Mouse (Mus musculus): Measurements from ENCODE around the gene Tuft1. TPM values are rescaled to one million over a fixed set of nuclear protein-coding genes. Genes with fewer than 3 reads are reported as not detected.
"Not testable (repeated sequence)": the region's sequence is repeated elsewhere in the genome, so short reads cannot be mapped to it uniquely, and the experiment has no call there.

Tuft1 gene
- polyA plus RNA-seq, 1 experiment from 2014 or later = 5.6 TPM

DNA sequence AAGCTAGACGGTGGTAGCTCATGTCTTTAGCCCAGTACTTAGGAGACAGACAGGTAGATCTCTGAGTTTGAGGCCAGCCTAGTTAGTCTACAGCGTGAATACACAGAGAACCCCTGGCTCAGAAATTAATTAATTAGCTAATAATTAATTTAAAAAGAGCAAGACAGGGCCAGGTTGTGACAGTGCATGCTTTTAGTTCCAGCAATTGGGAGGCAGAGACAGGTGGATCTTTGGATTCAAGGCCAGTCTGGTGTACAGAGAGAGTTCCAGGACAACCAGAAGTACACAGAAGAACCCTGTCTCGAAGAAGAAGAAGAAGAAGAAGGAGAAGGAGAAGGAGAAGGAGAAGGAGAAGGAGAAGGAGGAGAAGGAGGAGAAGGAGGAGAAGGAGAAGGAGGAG is 30.0 kb upstream of the Tuft1 start:
- H3K9ac ChIP-seq (replicated peaks); H3K4me1 ChIP-seq; ATAC-seq (ENCODE audit: low FRiP score); H3K9me3 ChIP-seq (replicated peaks); H3K4me2 ChIP-seq; H3K27me3 ChIP-seq (replicated peaks); H3K27ac ChIP-seq (replicated peaks); H3K36me3 ChIP-seq; H3K4me3 ChIP-seq (replicated peaks): not testable (repeated sequence)
- 91% methylated on average over 3 of the region's 3 CpGs for WGBS

DNA sequence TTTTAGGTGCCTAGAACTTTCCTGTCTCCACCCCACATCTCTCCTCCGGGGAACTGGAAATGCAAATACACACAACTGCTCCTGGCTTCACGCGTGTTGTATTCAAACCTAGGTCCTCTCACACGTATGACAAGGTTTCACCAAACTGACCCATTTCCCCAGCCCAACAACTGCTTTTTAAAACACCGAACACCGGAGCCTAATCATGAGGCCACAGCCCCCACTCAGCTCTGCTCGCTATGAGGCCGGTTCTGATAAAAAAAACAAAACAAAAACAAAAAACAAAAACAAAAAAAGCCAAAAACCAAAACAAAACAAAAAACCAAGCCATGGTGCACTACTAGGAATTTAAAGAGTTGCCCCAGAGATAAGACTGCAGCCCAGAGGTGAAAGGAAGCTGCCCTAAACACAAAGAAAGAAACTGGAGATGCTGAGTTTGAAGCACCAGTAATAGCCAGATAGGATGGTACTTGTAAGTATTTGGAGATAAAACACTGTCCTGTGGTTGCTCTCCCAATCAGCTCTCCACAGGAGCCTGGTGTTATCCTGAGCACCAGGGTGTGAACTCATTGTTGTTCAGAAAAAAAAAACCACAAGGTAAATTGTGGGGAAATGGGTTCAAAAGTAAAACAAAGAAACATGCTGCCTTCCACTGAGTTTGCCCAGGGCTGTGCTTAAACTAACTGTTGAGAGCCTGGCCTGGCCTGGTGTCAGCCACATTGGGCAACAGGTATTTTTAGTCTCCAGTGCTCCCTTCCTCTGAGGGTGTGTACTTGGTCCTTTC is 27.5 kb upstream of the Tuft1 start:
- H3K9me3 ChIP-seq (replicated peaks); H3K4me2 ChIP-seq; H3K4me1 ChIP-seq; H3K36me3 ChIP-seq; H3K9ac ChIP-seq (replicated peaks); H3K27me3 ChIP-seq (replicated peaks); H3K27ac ChIP-seq (replicated peaks); H3K4me3 ChIP-seq (replicated peaks); ATAC-seq (ENCODE audit: low FRiP score): not testable (repeated sequence)
- WGBS = 88% methylated on average over 8 of the region's 8 CpGs

GRCm38 (mm10) chr3:94683646-94684045 is 25.0 kb upstream of the Tuft1 start:
- Histone ChIP-seq H3K9me3 (replicated peaks) (no peaks in the 10 kb centered on the region), H3K36me3 (no peaks in the 10 kb centered on the region), H3K4me3 (replicated peaks) (no peak overlapping the region), H3K9ac (replicated peaks) (no peak overlapping the region), H3K4me2 (no peak overlapping the region), H3K27me3 (replicated peaks) (no peaks in the 10 kb centered on the region), H3K4me1 (no peaks in the 10 kb centered on the region), H3K27ac (replicated peaks) (no peak overlapping the region)
- 89% methylated on average over 6 of the region's 6 CpGs for WGBS
- no peak for ATAC-seq (ENCODE audit: low FRiP score)

- H3K9me3 ChIP-seq (replicated peaks) = no peaks in the 10 kb centered on the region
- WGBS = 90% methylated on average over 16 of the region's 16 CpGs
Observed at GRCm38 (mm10) chr3:94680783-94681182, 22.1 kb upstream of the Tuft1 start.

DNA sequence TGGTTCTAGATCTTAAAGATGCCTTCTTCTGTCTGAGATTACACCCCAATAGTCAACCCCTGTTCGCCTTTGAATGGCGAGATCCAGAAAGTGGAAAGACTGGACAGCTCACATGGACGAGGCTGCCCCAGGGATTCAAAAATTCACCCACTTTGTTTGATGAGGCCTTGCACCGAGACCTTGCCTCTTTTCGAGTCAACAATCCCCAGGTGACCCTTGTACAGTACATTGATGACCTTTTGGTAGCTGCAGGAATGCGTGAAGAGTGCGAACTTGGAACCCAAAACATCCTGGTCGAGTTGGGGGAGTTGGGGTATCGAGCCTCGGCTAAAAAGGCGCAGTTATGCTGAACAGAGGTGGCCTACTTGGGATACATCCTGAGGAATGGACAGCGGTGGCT is 21.4 kb upstream of the Tuft1 start:
- not testable (repeated sequence) for H3K9me3 ChIP-seq (replicated peaks); H3K27ac ChIP-seq (replicated peaks); H3K9ac ChIP-seq (replicated peaks); H3K36me3 ChIP-seq; H3K4me3 ChIP-seq (replicated peaks); ATAC-seq (ENCODE audit: low FRiP score); H3K4me1 ChIP-seq; H3K27me3 ChIP-seq (replicated peaks); H3K4me2 ChIP-seq
- 93% methylated on average over 12 of the region's 12 CpGs for WGBS

More at GRCm38 (mm10) chr3:94680783-94681182, 22.1 kb upstream of the Tuft1 start:
- Histone ChIP-seq H3K27me3 (replicated peaks) (no peaks in the 10 kb centered on the region), H3K36me3 (no peaks in the 10 kb centered on the region), H3K4me2 (no peak overlapping the region), H3K4me3 (replicated peaks) (no peak overlapping the region), H3K9ac (replicated peaks) (no peak overlapping the region), H3K27ac (replicated peaks) (no peak overlapping the region), H3K4me1 (no peaks in the 10 kb centered on the region)
- ATAC-seq (ENCODE audit: low FRiP score) = no peak

DNA sequence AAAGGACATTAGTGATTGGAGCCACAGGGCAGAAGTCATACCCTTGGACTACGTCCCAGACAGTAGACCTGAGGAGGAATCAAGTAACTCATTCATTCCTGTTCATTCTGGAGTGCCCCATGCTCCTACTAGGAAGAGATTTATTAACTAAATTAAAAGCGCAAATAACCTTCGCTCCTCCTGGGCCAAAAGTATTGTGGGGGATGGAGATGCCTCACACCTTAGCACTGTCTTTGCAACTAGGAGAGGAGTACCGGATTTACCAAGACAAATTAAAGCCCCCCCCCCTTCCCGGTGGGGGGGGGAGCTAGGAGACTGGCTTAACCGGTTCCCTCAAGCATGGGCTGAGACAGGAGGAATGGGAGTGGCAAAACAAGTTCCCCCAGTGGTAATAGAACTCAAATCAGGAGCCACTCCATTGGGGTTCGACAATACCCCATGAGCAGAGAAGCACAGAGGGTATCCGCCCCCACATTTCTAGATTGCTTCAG is 20.7 kb upstream of the Tuft1 start:
- ATAC-seq (ENCODE audit: low FRiP score) = no peak
- no peaks in the 10 kb centered on the region for H3K36me3 ChIP-seq
- no peaks in the 10 kb centered on the region for H3K9me3 ChIP-seq (replicated peaks)
- H3K27ac ChIP-seq (replicated peaks) = no peak overlapping the region
- WGBS = 82% methylated on average over 8 of the region's 8 CpGs
- no peaks in the 10 kb centered on the region for H3K27me3 ChIP-seq (replicated peaks)
- H3K4me3 ChIP-seq (replicated peaks) = no peak overlapping the region
- H3K4me2 ChIP-seq = no peak overlapping the region
- no peak overlapping the region for H3K9ac ChIP-seq (replicated peaks)
- no peaks in the 10 kb centered on the region for H3K4me1 ChIP-seq

GRCm38 (mm10) chr3:94675101-94675500 is 16.4 kb upstream of the Tuft1 start:
- not testable (repeated sequence) for H3K9ac ChIP-seq (replicated peaks); H3K4me2 ChIP-seq; H3K36me3 ChIP-seq; H3K4me1 ChIP-seq; H3K4me3 ChIP-seq (replicated peaks); H3K27ac ChIP-seq (replicated peaks); H3K9me3 ChIP-seq (replicated peaks); ATAC-seq (ENCODE audit: low FRiP score); H3K27me3 ChIP-seq (replicated peaks)
- WGBS = 91% methylated on average over 9 of the region's 9 CpGs

DNA sequence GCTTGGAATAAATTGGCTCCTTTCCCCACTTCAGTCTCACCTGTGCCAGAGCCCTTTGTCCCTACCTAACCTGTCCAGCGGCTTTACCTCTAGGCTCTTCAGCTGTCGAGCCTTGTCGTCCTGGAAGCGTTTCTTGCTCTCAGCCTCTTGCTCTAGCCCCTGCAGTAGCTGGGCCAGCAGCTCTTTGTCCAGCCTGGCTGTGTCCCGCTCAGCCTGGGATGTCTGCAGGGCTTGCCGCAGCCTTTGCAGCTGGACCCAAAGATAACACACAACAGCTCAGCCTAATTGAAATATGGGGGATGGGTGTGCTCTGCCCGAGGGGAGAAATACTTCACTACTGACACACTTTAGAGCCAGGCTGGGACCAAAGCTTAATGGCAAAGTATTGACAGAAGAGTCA is 7.2 kb upstream of the Tuft1 start:
- not testable (repeated sequence) for H3K9me3 ChIP-seq (replicated peaks); H3K27ac ChIP-seq (replicated peaks); H3K27me3 ChIP-seq (replicated peaks); H3K4me1 ChIP-seq; H3K4me3 ChIP-seq (replicated peaks); H3K36me3 ChIP-seq; H3K9ac ChIP-seq (replicated peaks); H3K4me2 ChIP-seq; ATAC-seq (ENCODE audit: low FRiP score)
- 49% methylated on average over 7 of the region's 7 CpGs for WGBS

- H3K27ac ChIP-seq (replicated peaks); ATAC-seq (ENCODE audit: low FRiP score); H3K36me3 ChIP-seq; H3K9ac ChIP-seq (replicated peaks); H3K9me3 ChIP-seq (replicated peaks); H3K4me1 ChIP-seq; H3K4me3 ChIP-seq (replicated peaks); H3K27me3 ChIP-seq (replicated peaks); H3K4me2 ChIP-seq: not testable (repeated sequence)
- WGBS = 62% methylated on average over 4 of the region's 5 CpGs
Observed at GRCm38 (mm10) chr3:94665060-94665802, 6.6 kb upstream of the Tuft1 start.

DNA sequence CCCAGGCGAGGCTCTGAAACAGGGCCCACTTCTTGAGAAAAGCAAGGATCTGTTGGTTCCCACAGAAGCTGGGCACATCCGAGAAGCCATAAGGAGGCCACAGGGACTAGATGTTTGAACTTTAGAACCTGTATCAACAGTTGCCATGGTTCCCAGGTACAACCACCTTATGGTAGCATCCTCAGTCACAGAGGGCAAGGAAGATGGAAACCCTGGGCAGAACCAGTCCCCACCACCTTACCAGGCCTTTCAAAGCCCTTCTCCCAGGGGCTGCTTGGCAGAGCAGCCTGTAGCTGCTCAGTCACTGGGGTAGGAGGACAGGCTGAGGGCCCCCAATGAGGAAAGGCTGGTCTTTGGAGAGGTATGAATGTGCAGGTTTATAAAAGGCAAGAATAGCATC is 2.2 kb upstream of the Tuft1 start:
- not testable (repeated sequence) for ATAC-seq (ENCODE audit: low FRiP score); H3K9me3 ChIP-seq (replicated peaks); H3K9ac ChIP-seq (replicated peaks); H3K36me3 ChIP-seq; H3K27ac ChIP-seq (replicated peaks); H3K4me3 ChIP-seq (replicated peaks); H3K4me1 ChIP-seq; H3K27me3 ChIP-seq (replicated peaks); H3K4me2 ChIP-seq
- 89% methylated on average over 2 of the region's 2 CpGs for WGBS

GRCm38 (mm10) chr3:94659142-94659748 is 573 bp upstream of the Tuft1 start:
- ATAC-seq (ENCODE audit: low FRiP score) = peak; percentile 65
- H3K27ac ChIP-seq (replicated peaks); H3K27me3 ChIP-seq (replicated peaks); H3K9me3 ChIP-seq (replicated peaks); H3K9ac ChIP-seq (replicated peaks); H3K36me3 ChIP-seq; H3K4me1 ChIP-seq: not testable (repeated sequence)
- WGBS = 29% methylated on average over 8 of the region's 10 CpGs
- Histone ChIP-seq H3K4me3 (replicated peaks) (peak overlapping the region; percentile 22; the same call in 1 of the 2 replicates), H3K4me2 (peak overlapping the region; percentile 50)
